Mouse (Mus musculus) embryonic facial prominence, embryonic 14.5 days (tissue): ENCODE results near the gene Pprc1. TPM values are rescaled to one million over a fixed set of nuclear protein-coding genes. Genes with fewer than 3 reads are reported as not detected.
A peak's percentile ranks its signal among the peaks of the same experiment; 100 is the strongest.

Experiments used
- ATAC-seq: fragments of 200-750 bp; cut with Nextera tagmentation; 2 replicates; pipeline ENCODE4 v1.8.0; 2017; ENCODE audit warnings: low read depth, moderate number of reproducible peaks, moderate TSS enrichment
- DNase-seq: peaks from one replicate; pipeline ENCODE4 v3.0.0-alpha.2; 2015; ENCODE audit warnings: low spot score
- H3K27ac ChIP-seq: fragments of 300-500 bp; sonication (generic); replicated peaks from 2 replicates; pipeline ENCODE4 v1.5.1; 2014; ENCODE audit warnings: low read depth, mild to moderate bottlenecking, low read length, moderate library complexity
- H3K27me3 ChIP-seq: fragments of 300-500 bp; sonication (generic); replicated peaks from 2 replicates; pipeline ENCODE4 v1.6.1; 2014; ENCODE audit warnings: low read length; ENCODE audit not compliant: control insufficient read depth, insufficient read depth
- H3K36me3 ChIP-seq: fragments of 300-500 bp; sonication (generic); 2 replicates; pipeline ENCODE4 v1.6.1; 2014; ENCODE audit warnings: low read length, mixed read lengths; ENCODE audit not compliant: control insufficient read depth, insufficient read depth
- H3K4me1 ChIP-seq: fragments of 300-500 bp; sonication (generic); 2 replicates; pipeline ENCODE4 v1.6.1; 2014; ENCODE audit warnings: antibody characterized with exemption, low read length; ENCODE audit not compliant: control insufficient read depth, insufficient read depth
- H3K4me2 ChIP-seq: fragments of 300-500 bp; sonication (generic); 2 replicates; pipeline ENCODE4 v1.6.1; 2014; ENCODE audit warnings: low read depth, mild to moderate bottlenecking, low read length, moderate library complexity, mixed read lengths
- H3K4me3 ChIP-seq: fragments of 300-500 bp; sonication (generic); 2 replicates; pipeline ENCODE4 v1.5.1; 2014; ENCODE audit warnings: low read depth, mild to moderate bottlenecking, low read length
- H3K9ac ChIP-seq: fragments of 300-500 bp; sonication (generic); 2 replicates; pipeline ENCODE4 v1.6.1; 2014; ENCODE audit warnings: low read depth, mild to moderate bottlenecking, low read length, moderate library complexity, mixed read lengths
- H3K9me3 ChIP-seq: fragments of 300-500 bp; sonication (generic); 2 replicates; pipeline ENCODE4 v1.6.1; 2016; ENCODE audit warnings: low read length; ENCODE audit not compliant: control insufficient read depth
- WGBS: fragments of 180-500 bp; shearing (Covaris S2); extraction: QIAGEN DNeasy Blood & Tissue Kit; methylation state at CpG from one replicate; pipeline ENCODE4 v1.1.7; 2014; 5-methylcytosine and 5-hydroxymethylcytosine counted together
- polyA plus RNA-seq: library from polyadenylated mRNA; unstranded; fragments of >200 nt; fragmentation: Nextera tagmentation; extraction: Ambion mirVana; gene quantifications from 2 replicates; pipeline ENCODE4 v1.2.1, GENCODE M21; 2014

Pprc1 gene
- polyA plus RNA-seq, 1 experiment from 2014 or later, result 41.8 TPM

GRCm38 (mm10) chr19:46044993-46045695, 458 bp downstream of the Pprc1 start, which contains the start of gene Ldb1:
TSS of gene Ldb1 (minus strand) at chr19:46045214.
- Histone ChIP-seq H3K4me1 (peaks cover 49% of the 10 kb centered on the region), H3K4me3 (peak within 1 kb of the TSS; percentile 98), H3K4me2 (peak within 1 kb of the TSS; percentile 87), H3K36me3 (no peaks in the 10 kb centered on the region), H3K27ac (peak within 1 kb of the TSS; percentile 99), H3K9me3 (no peaks in the 10 kb centered on the region), H3K27me3 (no peaks in the 10 kb centered on the region), H3K9ac (peak within 1 kb of the TSS; percentile 99)
- under 1% methylated on average over 27 of the region's 84 CpGs for WGBS
- DNase-seq, result peak; percentile 92
- peak; percentile 72 for ATAC-seq

DNA sequence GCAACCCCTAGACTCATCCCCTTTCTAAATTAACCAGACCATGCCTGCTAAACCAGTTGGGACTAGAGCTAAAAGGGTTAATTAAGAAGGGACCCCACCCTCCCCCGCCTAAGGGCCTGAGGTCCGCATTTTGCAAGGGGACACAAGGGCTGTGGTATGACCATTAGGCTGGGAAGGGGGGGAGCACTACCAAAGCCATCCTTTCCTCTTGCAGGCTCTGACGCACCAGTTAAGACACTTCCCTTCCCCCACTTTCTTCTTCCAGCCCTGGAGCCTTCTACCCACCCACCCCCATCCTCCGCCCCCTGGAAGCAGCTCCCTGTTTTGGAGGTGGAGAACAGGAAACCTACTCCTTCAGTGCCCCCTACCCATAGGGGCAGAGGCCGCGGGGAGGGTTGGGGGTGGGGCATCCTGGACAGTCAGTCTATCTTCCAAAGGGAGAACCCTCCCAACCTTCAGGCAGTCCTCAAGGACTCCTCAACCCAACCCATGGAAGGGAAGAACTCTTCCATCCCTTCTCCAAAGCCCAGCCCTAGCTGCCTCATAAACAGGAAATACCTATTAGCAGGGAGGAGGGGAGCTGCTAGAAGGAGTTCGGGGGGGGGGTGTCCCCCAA, 1.1 kb downstream of the Pprc1 start:
- Histone ChIP-seq H3K4me2 (peak overlapping the region; percentile 87), H3K4me3 (peak overlapping the region; percentile 98), H3K27ac (peak overlapping the region; percentile 99), H3K27me3 (no peaks in the 10 kb centered on the region), H3K4me1 (peaks cover 43% of the 10 kb centered on the region), H3K36me3 (no peaks in the 10 kb centered on the region), H3K9me3 (no peaks in the 10 kb centered on the region), H3K9ac (peak overlapping the region; percentile 99)
- WGBS, result 0% methylated on average over 7 of the region's 7 CpGs
- DNase-seq (peak; percentile 91), ATAC-seq (peak; percentile 34)

DNA sequence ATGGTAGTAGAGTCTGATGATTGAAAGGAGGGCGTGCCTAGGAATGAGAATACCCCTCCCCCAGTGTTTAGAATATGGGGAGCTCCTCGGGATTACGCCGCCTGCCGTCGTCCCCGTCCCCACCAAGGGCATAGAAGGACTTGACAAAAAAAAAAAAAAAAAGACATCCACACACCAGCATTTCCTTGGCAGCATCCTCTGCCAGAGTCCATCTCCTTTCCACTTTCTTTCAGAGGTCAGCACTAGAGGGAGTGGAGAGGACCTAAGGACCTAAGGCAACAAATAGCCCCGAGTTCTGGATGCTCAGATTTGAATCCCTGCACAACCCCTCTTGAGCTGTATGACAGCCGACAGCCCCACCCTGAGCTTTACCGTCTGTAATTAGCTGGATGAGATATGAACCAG, 1.9 kb downstream of the Pprc1 start:
- WGBS, result 3% methylated on average over 10 of the region's 10 CpGs
- H3K9ac ChIP-seq, result no peak overlapping the region; the same call in 1 of the 2 replicates
- DNase-seq (peak; percentile 24), ATAC-seq (no peak)
- H3K4me2 ChIP-seq, result peak overlapping the region; percentile 87
- peaks cover 35% of the 10 kb centered on the region for H3K4me1 ChIP-seq
- H3K4me3 ChIP-seq, result 0 out of 2 replicates have a peak overlapping the region, but pooled peaks have one; percentile 98
- H3K9me3 ChIP-seq, result no peaks in the 10 kb centered on the region
- no peaks in the 10 kb centered on the region for H3K36me3 ChIP-seq
- no peaks in the 10 kb centered on the region for H3K27me3 ChIP-seq
- peak overlapping the region; percentile 99 for H3K27ac ChIP-seq

GRCm38 (mm10) chr19:46047426-46047825, 2.7 kb downstream of the Pprc1 start:
- no peak overlapping the region for H3K9ac ChIP-seq
- H3K4me2 ChIP-seq, result no peak overlapping the region
- H3K27me3 ChIP-seq, result no peaks in the 10 kb centered on the region
- H3K4me1 ChIP-seq, result peaks cover 31% of the 10 kb centered on the region
- DNase-seq (no peak), ATAC-seq (no peak)
- H3K36me3 ChIP-seq, result no peaks in the 10 kb centered on the region
- 21% methylated on average over 2 of the region's 2 CpGs for WGBS
- no peak overlapping the region for H3K27ac ChIP-seq
- no peak overlapping the region for H3K4me3 ChIP-seq
- no peaks in the 10 kb centered on the region for H3K9me3 ChIP-seq

DNA sequence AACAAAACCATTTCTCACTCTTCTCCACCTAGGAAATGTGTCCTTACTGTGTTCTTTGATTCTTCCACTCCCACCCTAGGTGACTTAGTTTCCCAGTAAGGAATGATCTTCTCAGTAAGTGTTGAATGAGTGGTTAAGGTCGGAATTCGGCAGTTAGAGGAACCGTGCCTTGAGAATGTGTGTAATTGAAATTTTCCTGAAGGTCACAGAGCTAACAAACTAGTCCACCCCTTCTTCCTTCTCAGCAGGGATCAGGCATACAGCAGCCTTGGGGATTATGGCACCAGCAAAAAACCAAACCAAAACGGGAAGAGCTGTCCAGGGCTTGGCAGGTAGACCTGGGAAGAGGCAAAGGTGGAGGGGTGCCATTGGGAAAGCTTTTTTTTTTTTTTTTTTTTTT, 4.4 kb downstream of the Pprc1 start:
- ATAC-seq, result no peak

DNA sequence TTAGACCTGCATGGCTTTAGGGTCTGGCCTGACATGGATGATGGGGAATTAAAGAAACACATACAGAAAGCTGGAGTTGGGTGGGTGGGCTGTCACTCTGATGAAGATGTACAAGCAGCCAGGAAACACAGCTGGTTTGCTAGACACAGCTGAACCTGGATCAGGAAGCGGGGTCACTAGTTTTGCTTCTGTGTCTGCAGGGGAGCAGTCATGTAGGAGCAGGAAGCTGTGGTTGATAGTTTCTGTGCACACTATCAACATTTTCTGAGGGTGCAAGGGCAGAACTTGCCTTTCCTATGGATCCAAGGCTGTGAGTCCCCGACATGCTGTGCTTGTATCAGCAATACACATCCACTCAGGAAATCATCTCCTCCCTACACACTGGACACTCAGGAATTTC, 5.8 kb downstream of the Pprc1 start:
- no peaks in the 10 kb centered on the region for H3K9me3 ChIP-seq
- H3K4me3 ChIP-seq, result no peak overlapping the region
- H3K4me1 ChIP-seq, result peaks cover 13% of the 10 kb centered on the region
- no peak overlapping the region for H3K27ac ChIP-seq
- H3K9ac ChIP-seq, result no peak overlapping the region
- DNase-seq (no peak), ATAC-seq (no peak)
- H3K36me3 ChIP-seq, result no peaks in the 10 kb centered on the region
- H3K4me2 ChIP-seq, result no peak overlapping the region
- WGBS, result 76% methylated on average over 2 of the region's 2 CpGs
- H3K27me3 ChIP-seq, result no peaks in the 10 kb centered on the region

More for the DNA sequence above, 4.4 kb downstream of the Pprc1 start:
- no peak overlapping the region for H3K4me3 ChIP-seq
- WGBS, result 67% methylated on average over 4 of the region's 4 CpGs
- no peak overlapping the region for H3K4me2 ChIP-seq
- H3K27me3 ChIP-seq, result no peaks in the 10 kb centered on the region
- H3K36me3 ChIP-seq, result no peaks in the 10 kb centered on the region
- no peak overlapping the region for H3K9ac ChIP-seq
- DNase-seq, result no peak
- H3K4me1 ChIP-seq, result peaks cover 14% of the 10 kb centered on the region
- H3K9me3 ChIP-seq, result no peaks in the 10 kb centered on the region
- no peak overlapping the region for H3K27ac ChIP-seq

DNA sequence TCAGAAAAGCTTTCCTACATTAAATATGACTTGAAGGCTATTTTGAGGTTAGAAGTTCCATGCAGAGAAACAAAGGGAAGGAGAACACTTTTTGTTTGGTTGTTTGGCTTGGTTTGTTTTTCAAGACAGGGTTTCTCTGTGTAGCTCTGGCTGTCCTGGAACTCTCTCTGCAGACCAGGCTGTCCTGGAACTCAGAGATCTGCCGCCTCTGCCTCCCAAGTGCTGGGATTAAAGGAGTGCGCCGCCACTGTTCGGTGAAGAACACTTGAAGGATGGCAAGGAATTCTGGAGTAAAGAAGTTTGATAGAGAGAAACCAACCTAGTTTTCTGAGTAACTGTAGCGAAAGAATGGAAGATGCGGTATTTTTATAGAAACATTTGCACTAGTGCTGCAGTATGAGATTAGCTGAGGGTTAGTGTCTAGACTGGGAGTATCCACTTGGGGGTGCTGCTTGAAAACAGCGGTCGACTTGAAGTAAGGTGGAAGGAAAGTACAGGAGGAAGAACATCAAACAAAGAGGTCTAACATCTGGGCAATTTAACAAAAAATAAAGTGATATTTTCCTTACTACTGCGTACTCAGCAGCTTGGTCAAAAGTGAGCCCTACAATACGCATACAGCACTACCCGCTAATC, 11.2 kb downstream of the Pprc1 start:
- no peaks in the 10 kb centered on the region; the same call in 1 of the 2 replicates for H3K36me3 ChIP-seq
- WGBS, result 1% methylated on average over 11 of the region's 11 CpGs
- H3K27me3 ChIP-seq, result no peaks in the 10 kb centered on the region
- no peak overlapping the region; the same call in 1 of the 2 replicates for H3K9ac ChIP-seq
- peak; percentile 79 for ATAC-seq
- no peak overlapping the region for H3K27ac ChIP-seq
- H3K9me3 ChIP-seq, result no peaks in the 10 kb centered on the region
- H3K4me1 ChIP-seq, result peaks cover 10% of the 10 kb centered on the region; the same call in 1 of the 2 replicates
- peak overlapping the region; percentile 78 for H3K4me3 ChIP-seq
- no peak for DNase-seq
- H3K4me2 ChIP-seq, result peak overlapping the region; percentile 68

- Histone ChIP-seq H3K9me3 (no peaks in the 10 kb centered on the region), H3K4me3 (peak overlapping the region; percentile 78), H3K9ac (peak overlapping the region; percentile 79), H3K27me3 (no peaks in the 10 kb centered on the region), H3K36me3 (peaks cover 4% of the 10 kb centered on the region), H3K4me2 (peak overlapping the region; percentile 68), H3K27ac (peak overlapping the region; percentile 94), H3K4me1 (peaks cover 10% of the 10 kb centered on the region; the same call in 1 of the 2 replicates)
- DNase-seq (peak; percentile 99), ATAC-seq (peak; percentile 98)
- WGBS, result 3% methylated on average over 41 of the region's 52 CpGs
Observed at GRCm38 (mm10) chr19:46056388-46056946, 11.8 kb downstream of the Pprc1 start.
